Mouse (Mus musculus) right cerebral cortex, adult 18-20 months (tissue): Measurements from ENCODE around the gene Aurkb.
"Not testable (repeated sequence)": the region's sequence is repeated elsewhere in the genome, so short reads cannot be mapped to it uniquely, and the experiment has no call there.

Experiments
- DNase-seq: peaks from one replicate; pipeline ENCODE4 v3.0.0; 2022; ENCODE audit warnings: mixed read lengths

Gene Aurkb

GRCm38 (mm10) chr11:69087082-69087481, 41.6 kb downstream of the Aurkb start:
- peak; percentile 73 for DNase-seq

GRCm38 (mm10) chr11:69087597-69087996, 42.1 kb downstream of the Aurkb start:
- no peak for DNase-seq

GRCm38 (mm10) chr11:69088103-69088855, 42.8 kb downstream of the Aurkb start, which contains the start of gene Vamp2:
TSS of gene Vamp2 (plus strand) at chr11:69088490.
- peak; percentile 94 for DNase-seq

- peak; percentile 17 for DNase-seq
These were observed 43.6 kb downstream of the Aurkb start for GRCm38 (mm10) chr11:69088856-69089615.

GRCm38 (mm10) chr11:69089616-69090290, 44.3 kb downstream of the Aurkb start:
- DNase-seq, result peak; percentile 6

- DNase-seq, result no peak
These were observed 44.9 kb downstream of the Aurkb start for GRCm38 (mm10) chr11:69090367-69090766.

- DNase-seq, result no peak
These were observed 46.3 kb downstream of the Aurkb start for GRCm38 (mm10) chr11:69091566-69092385.

- DNase-seq, result peak; percentile 78
These were observed 46.9 kb downstream of the Aurkb start for GRCm38 (mm10) chr11:69092386-69092751.

- DNase-seq, result no peak
These were observed 47.4 kb downstream of the Aurkb start for GRCm38 (mm10) chr11:69092871-69093270.

GRCm38 (mm10) chr11:69093856-69094255, 48.4 kb downstream of the Aurkb start:
- DNase-seq, result not testable (repeated sequence)

- DNase-seq, result peak; percentile 100
These were observed 49.4 kb downstream of the Aurkb start, which contains the start of gene Per1 for GRCm38 (mm10) chr11:69094697-69095429. TSS of gene Per1 (plus strand) at chr11:69095217.

- no peak for DNase-seq
These were observed 50.2 kb downstream of the Aurkb start for GRCm38 (mm10) chr11:69095511-69096231.

GRCm38 (mm10) chr11:69096360-69096986, 51.0 kb downstream of the Aurkb start:
- DNase-seq, result no peak

GRCm38 (mm10) chr11:69096987-69097900, 51.8 kb downstream of the Aurkb start:
- DNase-seq, result peak; percentile 99

- DNase-seq, result peak; percentile 62
These were observed 52.8 kb downstream of the Aurkb start for GRCm38 (mm10) chr11:69098039-69098761.

GRCm38 (mm10) chr11:69098762-69099091, 53.3 kb downstream of the Aurkb start:
- DNase-seq, result peak; percentile 98

- DNase-seq, result peak; percentile 65
These were observed 53.9 kb downstream of the Aurkb start for GRCm38 (mm10) chr11:69099177-69099914.

GRCm38 (mm10) chr11:69099915-69100345, 54.5 kb downstream of the Aurkb start:
- peak; percentile 96 for DNase-seq
